Mouse (Mus musculus) spleen, adult 12 weeks (tissue): ENCODE results near the gene Piezo1.

Source experiments
- DNase-seq: peaks from one replicate; pipeline ENCODE4 v3.0.0; 2022; ENCODE audit warnings: low spot score

Piezo1 gene

GRCm38 (mm10) chr8:122546066-122546755 lies 4.9 kb downstream of the Piezo1 start:
- DNase-seq = no peak

- DNase-seq = no peak
These were observed 7.0 kb downstream of the Piezo1 start for GRCm38 (mm10) chr8:122544138-122544537.

GRCm38 (mm10) chr8:122538310-122539076 lies 12.6 kb downstream of the Piezo1 start:
- DNase-seq = no peak

GRCm38 (mm10) chr8:122537812-122538211 lies 13.3 kb downstream of the Piezo1 start:
- DNase-seq = no peak

GRCm38 (mm10) chr8:122537033-122537432 lies 14.1 kb downstream of the Piezo1 start:
- no peak for DNase-seq

- DNase-seq = no peak
These were observed 19.8 kb downstream of the Piezo1 start for GRCm38 (mm10) chr8:122531312-122531711.

GRCm38 (mm10) chr8:122529159-122529558 lies 22.0 kb downstream of the Piezo1 start:
- no peak for DNase-seq

- no peak for DNase-seq
These were observed 23.2 kb downstream of the Piezo1 start for GRCm38 (mm10) chr8:122527937-122528336.

GRCm38 (mm10) chr8:122526526-122527170 lies 24.5 kb downstream of the Piezo1 start:
- DNase-seq = no peak

GRCm38 (mm10) chr8:122526084-122526483 lies 25.0 kb downstream of the Piezo1 start:
- no peak for DNase-seq

- no peak for DNase-seq
These were observed 26.1 kb downstream of the Piezo1 start for GRCm38 (mm10) chr8:122525004-122525403.

GRCm38 (mm10) chr8:122524506-122524905 lies 26.6 kb downstream of the Piezo1 start:
- DNase-seq = no peak

GRCm38 (mm10) chr8:122523652-122524360 lies 27.3 kb downstream of the Piezo1 start:
- no peak for DNase-seq

- no peak for DNase-seq
These were observed 28.1 kb downstream of the Piezo1 start for GRCm38 (mm10) chr8:122522796-122523651.

GRCm38 (mm10) chr8:122520611-122521010 lies 30.5 kb downstream of the Piezo1 start:
- no peak for DNase-seq

GRCm38 (mm10) chr8:122517541-122518190 lies 33.5 kb downstream of the Piezo1 start:
- no peak for DNase-seq

- no peak for DNase-seq
These were observed 35.4 kb downstream of the Piezo1 start for GRCm38 (mm10) chr8:122515699-122516098.

- no peak for DNase-seq
These were observed 38.7 kb downstream of the Piezo1 start for GRCm38 (mm10) chr8:122512392-122512791.

GRCm38 (mm10) chr8:122511552-122511951 lies 39.6 kb downstream of the Piezo1 start:
- no peak for DNase-seq

GRCm38 (mm10) chr8:122500856-122501255 lies 50.3 kb downstream of the Piezo1 start:
- peak; percentile 71 for DNase-seq

- no peak for DNase-seq
These were observed 53.2 kb downstream of the Piezo1 start for GRCm38 (mm10) chr8:122497912-122498311.
